Mouse (Mus musculus) CH12.LX (cell line): Measurements from ENCODE around the gene Hpcal4.

Experiments used
- CHD1 ChIP-seq: IDR thresholded peaks from 2 replicates; pipeline ENCODE4 v1.6.1; 2012; ENCODE audit warnings: low read depth, low read length, improper control_type of control experiment, inconsistent platforms
- CTCF ChIP-seq, 2 experiments: IDR thresholded peaks in 1 of 2; conservative IDR thresholded peaks in 1 of 2; 2 replicates each; pipeline ENCODE4 v1.5.1; 2011 to 2012; ENCODE audit warnings: low read depth in 2 of 2, low read length in 2 of 2, improper control_type of control experiment in 1 of 2, inconsistent platforms in 1 of 2, mild to moderate bottlenecking in 1 of 2, moderate library complexity in 1 of 2
- POLR2A ChIP-seq: IDR thresholded peaks from 2 replicates; pipeline ENCODE4 v1.6.1; 2011; ENCODE audit warnings: low read depth, mild to moderate bottlenecking, improper control_type of control experiment, low read length

GRCm38 (mm10) chr4:123207337-123207736 is 24.3 kb downstream of the Hpcal4 start:
- no peak for TF ChIP-seq CTCF (conservative IDR thresholded peaks at IDR 0.05 in 1 of 2, IDR thresholded peaks at IDR 0.05 in 1 of 2; ENCODE audit: low read depth in 2 of 2, low read length in 2 of 2)
- TF ChIP-seq POLR2A = no peak
- TF ChIP-seq CHD1 = no peak
